Mouse (Mus musculus): ENCODE data around the gene Akr7a5.
A peak's percentile ranks its signal among the peaks of the same experiment; 100 is the strongest.

Akr7a5 gene

GRCm38 (mm10) chr4:139310171-139310898 lies at the start of gene Akr7a5, which contains the start of gene Pqlc2:
Akr7a5 (plus strand) TSS chr4:139310744.
Pqlc2 (minus strand) TSS chr4:139310708.
- DNase-seq: peak; percentile 99

GRCm38 (mm10) chr4:139262981-139263380 lies 47.6 kb upstream of the Akr7a5 start:
- no peak for DNase-seq

- no peak for DNase-seq
Measured at GRCm38 (mm10) chr4:139265783-139266499, 44.6 kb upstream of the Akr7a5 start.

- no peak for DNase-seq
Measured at GRCm38 (mm10) chr4:139266500-139266865, 44.1 kb upstream of the Akr7a5 start.

- DNase-seq: no peak
Measured at GRCm38 (mm10) chr4:139267335-139267734, 43.2 kb upstream of the Akr7a5 start.

GRCm38 (mm10) chr4:139268242-139268641 lies 42.3 kb upstream of the Akr7a5 start:
- DNase-seq: no peak

GRCm38 (mm10) chr4:139270168-139270567 lies 40.4 kb upstream of the Akr7a5 start:
- no peak for DNase-seq

GRCm38 (mm10) chr4:139271562-139271961 lies 39.0 kb upstream of the Akr7a5 start:
- DNase-seq: no peak

GRCm38 (mm10) chr4:139272951-139273680 lies 37.4 kb upstream of the Akr7a5 start:
- DNase-seq: no peak

GRCm38 (mm10) chr4:139274573-139274972 lies 36.0 kb upstream of the Akr7a5 start:
- no peak for DNase-seq

- DNase-seq: no peak
Measured at GRCm38 (mm10) chr4:139276411-139276810, 34.1 kb upstream of the Akr7a5 start.

- no peak for DNase-seq
Measured at GRCm38 (mm10) chr4:139280530-139280929, 30.0 kb upstream of the Akr7a5 start.

GRCm38 (mm10) chr4:139281791-139282345 lies 28.7 kb upstream of the Akr7a5 start:
- no peak for DNase-seq

GRCm38 (mm10) chr4:139282955-139283417 lies 27.6 kb upstream of the Akr7a5 start:
- DNase-seq: no peak

GRCm38 (mm10) chr4:139284877-139285276 lies 25.7 kb upstream of the Akr7a5 start:
- no peak for DNase-seq

- DNase-seq: no peak
Measured at GRCm38 (mm10) chr4:139286234-139286633, 24.3 kb upstream of the Akr7a5 start.

- DNase-seq: peak; percentile 86
Measured at GRCm38 (mm10) chr4:139287122-139287863, 23.3 kb upstream of the Akr7a5 start.

- peak; percentile 30 for DNase-seq
Measured at GRCm38 (mm10) chr4:139289017-139289416, 21.5 kb upstream of the Akr7a5 start.

GRCm38 (mm10) chr4:139291099-139291498 lies 19.4 kb upstream of the Akr7a5 start:
- no peak for DNase-seq

- no peak for DNase-seq
Measured at GRCm38 (mm10) chr4:139292038-139292437, 18.5 kb upstream of the Akr7a5 start.

GRCm38 (mm10) chr4:139297566-139297965 lies 13.0 kb upstream of the Akr7a5 start:
- DNase-seq: no peak

GRCm38 (mm10) chr4:139298671-139299366 lies 11.7 kb upstream of the Akr7a5 start:
- DNase-seq: no peak

All from thymus, postnatal 25 days (tissue).